Mouse (Mus musculus): ENCODE data around the gene Ndrg4. TPM values are rescaled to one million over a fixed set of nuclear protein-coding genes. Genes with fewer than 3 reads are reported as not detected.
A peak's percentile ranks its signal among the peaks of the same experiment; 100 is the strongest.
"Not testable (repeated sequence)": the region's sequence is repeated elsewhere in the genome, so short reads cannot be mapped to it uniquely, and the experiment has no call there.

The Ndrg4 gene
- total RNA-seq (2022), result 1,000 to 10,000 TPM; 1,272 to 1,518 (median 1,383) TPM

GRCm38 (mm10) chr8:95676631-95677030 lies at the start of gene Ndrg4:
Ndrg4 (plus strand) TSS chr8:95676980.
- no peak for DNase-seq (ENCODE audit: low spot score in 2 of 2)

GRCm38 (mm10) chr8:95632840-95633239 lies 43.9 kb upstream of the Ndrg4 start:
- DNase-seq (ENCODE audit: low spot score in 2 of 2), result no peak

GRCm38 (mm10) chr8:95633262-95634062 lies 43.3 kb upstream of the Ndrg4 start, which contains the start of gene Gins3:
Gins3 (plus strand) TSS chr8:95633453.
- DNase-seq (ENCODE audit: low spot score in 2 of 2), result peak; percentile 84 to 88

GRCm38 (mm10) chr8:95634063-95634340 lies 42.8 kb upstream of the Ndrg4 start:
- no peak for DNase-seq (ENCODE audit: low spot score in 2 of 2)

GRCm38 (mm10) chr8:95644942-95645341 lies 31.8 kb upstream of the Ndrg4 start:
- DNase-seq (ENCODE audit: low spot score in 2 of 2), result no peak

GRCm38 (mm10) chr8:95648251-95648650 lies 28.5 kb upstream of the Ndrg4 start:
- DNase-seq (ENCODE audit: low spot score in 2 of 2), result no peak

- DNase-seq (ENCODE audit: low spot score in 2 of 2), result no peak
Observed at GRCm38 (mm10) chr8:95653351-95653750, 23.4 kb upstream of the Ndrg4 start.

- no peak for DNase-seq (ENCODE audit: low spot score in 2 of 2)
Observed at GRCm38 (mm10) chr8:95655831-95656230, 20.9 kb upstream of the Ndrg4 start.

GRCm38 (mm10) chr8:95656316-95657002 lies 20.3 kb upstream of the Ndrg4 start:
- DNase-seq (ENCODE audit: low spot score in 2 of 2), result no peak

- no peak for DNase-seq (ENCODE audit: low spot score in 2 of 2)
Observed at GRCm38 (mm10) chr8:95657523-95657922, 19.3 kb upstream of the Ndrg4 start.

- DNase-seq (ENCODE audit: low spot score in 2 of 2), result no peak
Observed at GRCm38 (mm10) chr8:95660334-95660882, 16.4 kb upstream of the Ndrg4 start.

- no peak for DNase-seq (ENCODE audit: low spot score in 2 of 2)
Observed at GRCm38 (mm10) chr8:95661085-95661484, 15.7 kb upstream of the Ndrg4 start.

GRCm38 (mm10) chr8:95661575-95661974 lies 15.2 kb upstream of the Ndrg4 start:
- DNase-seq (ENCODE audit: low spot score in 2 of 2), result no peak

GRCm38 (mm10) chr8:95662885-95663598 lies 13.7 kb upstream of the Ndrg4 start:
- DNase-seq (ENCODE audit: low spot score in 2 of 2), result no peak

GRCm38 (mm10) chr8:95663599-95663949 lies 13.2 kb upstream of the Ndrg4 start:
- no peak for DNase-seq (ENCODE audit: low spot score in 2 of 2)

GRCm38 (mm10) chr8:95665813-95666452 lies 10.8 kb upstream of the Ndrg4 start:
- not testable (repeated sequence) for DNase-seq (ENCODE audit: low spot score in 2 of 2)

- no peak for DNase-seq (ENCODE audit: low spot score in 2 of 2)
Observed at GRCm38 (mm10) chr8:95668163-95668958, 8.4 kb upstream of the Ndrg4 start.

GRCm38 (mm10) chr8:95669967-95670366 lies 6.8 kb upstream of the Ndrg4 start:
- DNase-seq (ENCODE audit: low spot score in 2 of 2), result no peak

- DNase-seq (ENCODE audit: low spot score in 2 of 2), result peak in 1 of 2 experiments; percentile 62
Observed at GRCm38 (mm10) chr8:95671861-95672260, 4.9 kb upstream of the Ndrg4 start.

- no peak for DNase-seq (ENCODE audit: low spot score in 2 of 2)
Observed at GRCm38 (mm10) chr8:95672811-95673210, 4.0 kb upstream of the Ndrg4 start.

GRCm38 (mm10) chr8:95677591-95678023 lies 827 bp downstream of the Ndrg4 start:
- no peak for DNase-seq (ENCODE audit: low spot score in 2 of 2)
